Mouse (Mus musculus) urinary bladder, postnatal 36 days (tissue): ENCODE measurements around the gene Rex1bd.

Experiments
- DNase-seq, 2 experiments: peaks; one replicate each; pipeline ENCODE4 v3.0.0; 2022; ENCODE audit warnings: low spot score in 2 of 2, mixed read lengths in 1 of 2

The Rex1bd gene

DNA sequence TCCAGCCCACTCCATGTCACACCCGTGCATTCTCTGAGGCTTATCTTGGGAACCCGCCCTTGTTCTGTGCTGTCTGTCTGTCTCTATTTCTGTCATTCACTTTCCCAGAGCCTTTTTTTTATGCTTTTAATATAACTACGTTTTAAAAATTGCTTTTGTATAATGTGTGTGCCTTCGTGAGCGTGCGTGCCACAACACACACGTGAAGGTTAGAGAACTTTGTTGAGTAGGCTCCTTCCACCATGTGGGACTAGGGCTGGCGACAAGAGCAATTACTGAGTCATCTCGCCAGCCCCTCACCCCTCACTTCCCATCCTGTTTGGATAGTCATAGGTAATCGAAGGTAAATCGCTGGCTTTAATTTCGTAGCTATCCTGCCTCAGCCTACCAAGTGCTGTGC, 4.0 kb downstream of the Rex1bd start:
- DNase-seq = no peak

DNA sequence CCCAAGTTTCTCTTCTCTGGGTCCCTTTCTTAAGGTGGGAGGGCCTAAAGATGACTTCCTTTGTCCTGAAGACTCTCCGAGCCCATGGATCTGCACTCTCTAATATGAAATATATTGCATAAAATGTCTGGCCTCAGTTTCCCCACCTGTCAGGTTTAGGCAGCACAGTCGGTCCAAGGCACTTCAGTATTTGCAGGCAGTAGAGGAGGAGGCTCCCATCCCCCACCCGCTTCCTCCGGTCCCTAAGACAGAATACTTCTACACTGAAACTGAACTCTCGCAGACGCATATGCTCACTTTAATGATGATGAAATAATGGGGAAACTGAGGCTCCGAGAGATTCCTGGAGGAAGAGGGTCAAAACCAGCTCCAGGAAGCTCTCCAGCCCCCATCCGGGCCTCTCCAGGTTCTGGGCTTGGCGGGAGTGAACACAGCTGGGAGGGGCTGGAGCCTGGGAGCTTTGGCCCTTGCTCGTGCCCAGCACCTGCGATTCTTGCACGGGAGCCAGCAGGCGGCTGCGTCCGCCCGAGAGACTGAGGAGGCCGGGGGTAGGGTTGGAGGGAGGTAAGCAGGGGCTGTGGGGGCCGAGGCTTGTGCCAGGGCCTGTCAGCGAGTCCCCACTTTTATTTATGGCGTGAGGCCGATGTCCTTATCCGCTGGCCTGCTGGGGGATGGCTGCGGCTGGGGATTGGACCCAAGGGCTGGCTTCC, 4.6 kb downstream of the Rex1bd start:
- DNase-seq = no peak

DNA sequence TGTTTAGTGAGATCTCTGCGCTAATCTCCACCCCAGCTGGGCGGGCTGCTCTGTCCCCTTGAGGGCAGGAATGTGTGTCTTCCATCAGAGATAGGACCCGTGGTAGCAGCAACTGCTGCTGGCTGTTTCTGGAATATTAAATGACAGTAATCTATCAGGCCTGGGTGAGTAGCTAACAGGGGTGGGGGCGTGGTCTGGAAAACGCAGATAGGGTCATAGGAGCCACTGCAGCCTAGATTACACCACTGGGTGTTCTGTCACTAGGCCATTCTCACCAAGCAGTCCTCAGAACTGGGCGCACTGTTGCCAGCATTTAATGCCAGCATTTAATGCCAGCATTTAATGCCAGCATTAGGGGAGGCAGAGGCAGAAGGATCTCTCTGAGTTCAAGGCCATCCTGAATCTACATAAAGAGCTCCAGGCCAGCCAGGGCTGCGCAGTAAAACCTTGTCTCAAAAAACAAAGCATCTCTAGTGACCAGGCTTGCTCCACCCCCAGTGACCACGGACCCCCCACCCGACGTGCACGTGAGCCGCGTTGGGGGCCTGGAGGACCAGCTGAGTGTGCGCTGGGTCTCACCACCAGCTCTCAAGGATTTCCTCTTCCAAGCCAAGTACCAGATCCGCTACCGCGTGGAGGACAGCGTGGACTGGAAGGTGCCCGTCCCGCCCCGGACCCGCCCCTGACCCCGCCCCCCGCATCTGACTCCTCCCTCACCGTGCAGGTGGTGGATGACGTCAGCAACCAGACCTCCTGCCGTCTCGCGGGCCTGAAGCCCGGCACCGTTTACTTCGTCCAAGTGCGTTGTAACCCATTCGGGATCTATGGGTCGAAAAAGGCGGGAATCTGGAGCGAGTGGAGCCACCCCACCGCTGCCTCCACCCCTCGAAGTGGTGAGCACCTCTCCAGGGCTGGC, 5.9 kb downstream of the Rex1bd start:
- no peak for DNase-seq

DNA sequence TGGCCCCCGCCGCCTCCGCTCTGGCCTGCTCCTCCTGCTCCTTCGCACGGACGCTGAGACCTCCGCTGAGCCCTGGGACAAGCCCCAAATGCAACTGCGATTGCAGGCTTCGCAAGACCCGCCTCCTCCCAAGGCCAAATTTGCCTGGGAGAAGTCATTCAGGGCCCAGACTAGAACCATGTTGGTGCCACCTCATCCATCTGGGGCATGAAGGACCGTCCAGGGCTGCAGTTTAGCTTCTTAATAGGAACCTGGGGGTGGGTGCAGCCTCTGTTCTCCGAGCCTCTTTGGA, 10.8 kb downstream of the Rex1bd start:
- DNase-seq = no peak

DNA sequence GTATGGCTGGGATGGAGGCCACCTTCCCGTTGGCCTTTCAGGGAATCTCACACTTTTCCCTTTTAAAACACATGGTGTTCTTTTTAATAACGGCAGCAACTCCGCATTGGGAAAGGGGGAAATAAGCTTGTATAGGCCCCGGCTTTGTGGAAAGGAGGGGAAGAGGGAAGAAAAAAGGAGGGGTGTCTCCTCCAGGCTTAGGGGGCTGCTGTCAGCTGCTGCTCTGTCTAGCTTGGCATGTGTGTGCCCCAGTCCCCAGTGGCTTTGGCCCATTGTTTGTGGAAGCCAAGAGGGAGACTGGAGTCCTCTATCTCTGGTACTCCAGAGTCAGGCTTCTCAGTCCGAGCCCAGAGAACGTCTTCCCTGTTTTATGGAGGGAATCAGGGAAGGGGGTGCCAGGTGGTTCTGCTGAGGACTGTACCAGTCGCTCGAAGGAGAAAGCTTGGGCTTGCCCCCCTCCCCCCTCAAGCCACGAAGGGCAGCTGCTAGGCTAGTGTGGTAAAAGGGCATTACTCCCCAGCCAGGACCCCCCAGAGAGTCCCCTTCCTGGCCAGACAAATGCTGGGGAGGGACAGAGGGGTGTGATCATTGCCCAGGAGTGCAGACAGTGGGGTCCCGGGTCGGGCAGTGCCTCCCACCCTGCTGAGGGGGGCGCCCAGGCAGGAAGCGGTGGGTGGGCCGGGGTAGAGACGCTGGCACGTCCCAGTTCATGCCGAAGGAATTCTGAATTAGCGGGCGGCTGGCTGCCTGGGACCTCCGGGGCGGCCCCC, 11.4 kb downstream of the Rex1bd start:
- DNase-seq = no peak

DNA sequence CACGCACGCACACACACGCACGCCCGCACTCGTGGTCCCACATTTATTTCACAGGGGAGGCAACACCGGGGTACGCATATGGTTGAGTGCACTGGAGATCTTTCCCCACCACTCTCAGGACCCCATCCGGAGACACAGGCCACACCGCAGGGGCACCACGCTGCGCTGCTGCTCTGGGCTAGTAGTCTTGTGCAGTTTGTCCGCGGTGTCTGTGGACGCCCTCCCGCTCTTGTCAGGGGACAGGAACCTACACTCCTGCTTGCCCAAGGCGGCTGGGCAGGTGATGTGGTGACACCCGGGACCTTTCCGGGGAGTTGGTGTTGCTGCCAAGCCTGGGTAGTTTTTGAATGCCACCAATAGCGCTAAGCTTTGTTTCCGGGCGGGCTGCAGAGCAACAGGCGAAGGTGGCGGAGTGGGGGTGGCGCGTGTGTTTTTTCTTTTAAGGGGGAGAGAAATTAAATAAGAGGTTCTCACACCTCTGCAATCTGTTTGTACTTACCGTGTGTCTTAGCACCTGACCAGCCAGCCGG, 12.1 kb downstream of the Rex1bd start:
- DNase-seq = no peak

DNA sequence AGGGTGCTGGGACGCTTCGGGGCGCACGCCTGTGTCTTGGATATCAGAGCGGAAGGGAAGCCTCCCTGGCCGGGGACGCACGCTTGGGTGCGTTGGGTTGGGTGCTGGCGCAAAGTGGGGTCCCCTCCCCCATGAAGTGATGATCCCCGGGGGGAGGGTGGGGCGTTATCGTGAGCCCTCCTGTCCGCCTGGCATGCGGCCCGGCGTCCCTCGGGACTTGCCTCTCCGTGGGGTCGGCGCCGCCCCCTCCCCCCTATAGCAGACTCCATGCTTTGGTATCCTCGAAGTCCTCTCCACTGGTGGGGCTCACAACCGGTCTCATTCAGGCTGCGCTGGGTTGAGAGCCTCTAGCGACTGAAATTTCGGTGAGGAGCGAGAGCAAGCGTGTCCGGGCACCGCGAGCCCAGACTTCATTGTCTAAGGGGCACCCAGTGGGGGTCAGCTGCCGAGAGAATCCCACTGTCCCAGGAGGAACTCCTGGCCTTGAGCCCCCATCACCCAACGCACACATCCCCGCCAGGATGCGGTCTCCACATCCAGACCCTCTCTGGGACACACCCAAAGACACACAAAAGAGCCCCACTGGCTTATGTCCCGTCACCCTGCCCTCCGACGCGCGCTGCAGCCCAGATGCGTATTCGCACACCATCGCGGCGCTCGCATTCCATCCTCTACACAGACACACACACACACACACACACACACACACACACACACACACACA, 12.7 kb downstream of the Rex1bd start:
- no peak for DNase-seq

DNA sequence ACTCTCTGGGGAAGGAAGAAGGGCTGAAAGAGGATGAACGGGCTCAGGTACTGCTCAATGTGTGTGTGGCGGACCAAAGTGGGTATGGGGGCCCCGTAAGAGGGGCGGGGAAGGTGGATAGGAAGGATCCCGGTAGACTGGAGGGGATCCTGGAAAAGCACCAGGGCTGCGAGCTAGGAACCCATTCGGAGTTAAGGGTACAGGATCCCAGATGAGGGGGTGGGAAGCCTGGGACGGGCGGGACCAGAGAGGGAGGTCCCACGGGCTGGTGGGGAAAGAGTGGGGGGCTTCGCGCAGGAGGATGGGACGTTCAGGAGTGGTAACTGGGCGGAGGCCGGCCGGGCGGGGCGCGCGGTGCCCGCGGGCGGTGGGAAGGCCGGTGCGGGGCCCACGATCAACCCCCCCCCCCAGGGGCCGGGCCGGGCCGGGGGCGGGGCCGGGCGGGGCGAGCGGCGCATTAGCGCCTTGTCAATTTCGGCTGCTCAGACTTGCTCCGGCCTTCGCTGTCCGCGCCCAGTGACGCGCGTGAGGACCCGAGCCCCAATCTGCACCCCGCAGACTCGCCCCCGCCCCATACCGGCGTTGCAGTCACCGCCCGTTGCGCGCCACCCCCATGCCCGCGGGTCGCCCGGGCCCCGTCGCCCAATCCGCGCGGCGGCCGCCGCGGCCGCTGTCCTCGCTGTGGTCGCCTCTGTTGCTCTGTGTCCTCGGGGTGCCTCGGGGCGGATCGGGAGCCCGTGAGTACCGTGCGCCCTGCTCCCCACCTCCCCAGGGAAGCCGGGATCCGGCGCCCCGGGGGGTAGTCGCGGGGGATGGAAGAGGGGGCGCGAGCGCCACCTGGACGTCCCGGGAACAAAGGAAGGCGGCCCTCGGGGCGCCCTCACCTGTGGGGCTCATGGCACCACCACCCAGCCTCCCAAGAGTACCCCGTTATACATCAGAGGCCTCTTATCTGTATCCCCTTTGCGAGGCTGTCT, 13.6 kb downstream of the Rex1bd start, which contains the start of gene Crlf1:
TSS of gene Crlf1 (plus strand) at position 495 of the 977 bp plus-strand sequence.
- no peak for DNase-seq

DNA sequence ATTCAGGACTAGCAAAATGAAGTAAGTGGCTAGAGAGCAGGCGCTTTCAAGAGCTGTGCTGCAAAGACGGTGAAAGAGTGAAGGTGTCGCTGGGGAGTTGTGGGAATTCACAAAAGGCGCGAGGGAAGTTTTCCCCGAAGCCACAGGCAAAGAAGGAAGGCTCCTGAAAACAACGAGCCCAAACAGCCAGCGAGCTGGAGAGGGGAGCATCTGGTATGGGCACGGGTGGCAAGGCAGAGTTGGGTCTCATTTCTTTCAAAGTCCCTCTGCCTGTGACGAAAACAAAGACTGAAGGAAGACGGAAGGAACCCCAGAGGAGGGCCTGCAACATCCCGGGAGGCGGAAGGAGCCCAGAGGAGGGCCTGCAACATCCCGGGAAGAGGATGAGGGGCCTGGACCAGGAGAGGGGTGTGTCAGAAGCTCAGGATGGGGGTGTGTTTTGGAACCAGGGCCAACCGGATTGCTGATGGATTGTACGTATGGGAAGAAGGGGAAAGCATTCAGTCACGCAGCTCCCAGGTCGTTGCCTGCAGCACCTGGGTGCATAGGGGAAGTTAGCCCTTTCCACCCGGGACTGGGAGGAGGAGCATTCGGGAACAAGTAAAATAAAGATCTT, 15.6 kb downstream of the Rex1bd start:
- no peak for DNase-seq

DNA sequence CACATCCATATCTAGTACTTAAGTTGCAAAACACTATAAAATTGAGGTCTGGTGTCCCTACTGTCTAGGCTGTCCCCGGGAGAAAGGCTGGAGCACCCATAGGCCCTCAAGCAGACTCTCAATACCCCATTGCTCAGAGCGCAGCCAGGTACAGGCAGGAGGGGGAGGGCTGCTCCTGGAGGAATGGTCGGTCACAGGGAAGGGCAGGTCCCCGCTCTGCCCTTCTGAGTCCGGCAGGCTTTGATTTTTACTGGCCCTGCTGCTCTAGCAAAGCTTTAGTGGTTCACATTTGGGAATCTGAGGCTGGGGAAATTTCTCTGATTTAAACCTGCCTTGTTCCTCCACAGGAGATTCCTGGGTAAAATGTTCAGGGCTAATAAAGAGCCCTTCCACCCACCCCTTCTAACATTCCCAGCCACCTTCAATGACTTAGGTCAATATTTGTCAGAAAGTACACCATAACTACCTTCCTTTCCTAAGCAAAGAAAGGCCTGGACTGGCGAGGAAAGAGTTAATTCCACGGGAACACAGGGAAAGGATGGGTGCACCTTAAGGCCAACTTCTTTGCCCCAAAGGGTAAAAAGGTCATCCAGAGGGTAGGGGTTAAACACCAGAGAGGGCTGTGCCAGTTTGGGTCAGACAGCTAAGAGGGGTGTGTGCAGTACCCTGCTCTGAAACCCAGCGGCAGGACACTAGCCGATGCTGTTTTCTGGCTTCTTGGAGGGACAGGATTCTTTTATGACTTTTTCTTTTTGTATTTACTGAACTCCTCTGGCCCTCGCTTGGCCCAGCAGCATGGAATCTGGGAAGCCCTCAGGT, 16.3 kb downstream of the Rex1bd start:
- no peak for DNase-seq

DNA sequence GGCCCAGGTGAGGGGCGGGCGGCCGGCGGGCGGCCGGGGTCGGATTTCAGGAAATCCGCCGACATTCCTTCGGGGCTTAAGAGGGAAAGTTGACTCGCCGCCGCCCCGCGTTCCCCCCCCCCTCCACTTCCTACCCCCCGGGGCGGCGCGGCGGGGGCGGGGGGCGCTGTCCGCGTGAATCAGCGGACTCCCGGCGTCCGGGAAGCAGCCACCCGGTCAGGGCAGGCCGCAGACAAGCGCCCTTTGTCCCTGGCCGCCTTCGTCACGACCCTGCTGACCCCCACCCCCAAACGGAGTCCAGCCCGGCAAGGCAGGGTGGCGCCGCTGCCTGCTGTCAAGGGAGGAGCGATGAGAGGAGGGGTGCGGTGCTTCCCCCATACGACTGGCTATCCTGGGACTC, 17.0 kb downstream of the Rex1bd start:
- no peak for DNase-seq

DNA sequence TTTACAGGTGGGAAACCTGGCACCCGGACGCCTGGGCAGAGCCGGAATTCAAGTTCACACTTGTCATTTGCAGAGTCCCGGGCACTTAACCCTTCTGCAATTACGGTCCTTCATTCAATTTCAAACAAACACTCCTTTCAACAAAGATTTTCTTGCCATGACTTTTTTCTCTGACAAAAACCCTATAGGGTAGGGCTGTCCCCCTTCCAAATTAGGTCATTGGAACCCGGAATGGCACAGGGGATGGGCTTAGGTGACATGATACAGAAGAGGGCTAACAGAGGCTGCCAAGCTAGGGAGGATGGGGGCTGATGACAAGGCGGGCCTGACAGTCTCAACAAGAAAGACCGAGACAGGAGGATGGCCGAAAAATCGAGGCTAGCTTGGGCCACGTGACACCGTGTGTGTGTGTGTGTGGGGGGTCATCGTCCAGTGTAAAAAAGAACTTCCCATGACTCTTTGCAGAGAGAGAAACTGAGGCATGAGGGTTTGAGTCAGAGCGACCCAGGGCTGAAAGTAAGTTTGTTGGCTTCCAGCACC, 17.6 kb downstream of the Rex1bd start:
- no peak for DNase-seq

DNA sequence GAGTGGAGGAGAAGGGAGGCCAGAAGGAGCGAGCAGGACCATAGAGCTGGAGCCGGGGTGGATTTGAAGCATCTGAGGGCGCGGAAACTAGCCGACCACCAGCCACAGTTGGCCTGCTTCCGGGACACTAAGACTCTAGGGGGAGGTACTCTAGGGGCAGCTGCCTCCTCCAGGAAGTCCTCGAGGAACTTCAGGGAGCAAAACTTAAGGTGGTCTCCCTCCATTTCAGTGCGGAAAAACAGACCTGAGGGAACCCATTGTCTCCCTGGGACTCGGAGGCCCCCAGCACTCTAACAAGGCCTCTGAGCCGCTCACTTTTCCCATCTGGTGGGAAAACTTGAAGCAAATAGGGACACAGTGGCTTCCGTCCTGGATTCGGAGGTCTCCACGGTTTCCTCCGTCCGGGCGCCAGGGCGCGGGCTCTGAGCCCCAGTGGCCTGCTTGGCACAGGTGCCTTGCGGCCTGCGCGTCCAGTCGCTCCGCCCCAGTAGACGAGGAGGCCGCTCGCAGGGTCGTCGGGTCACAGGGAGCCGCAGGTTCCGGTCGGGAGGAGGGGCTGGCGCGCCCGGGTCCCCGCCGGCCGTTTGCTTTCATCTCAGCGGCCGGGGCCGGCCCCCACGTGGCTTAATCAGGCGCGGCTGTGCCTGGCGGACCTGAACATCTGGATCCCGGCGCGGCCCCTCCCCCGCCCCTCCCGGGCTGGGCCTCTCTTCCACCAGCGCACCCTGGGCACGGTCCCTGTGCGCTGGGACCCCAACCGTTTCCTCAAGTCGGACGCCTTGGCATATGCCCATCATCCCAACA, 18.4 kb downstream of the Rex1bd start:
- no peak for DNase-seq

DNA sequence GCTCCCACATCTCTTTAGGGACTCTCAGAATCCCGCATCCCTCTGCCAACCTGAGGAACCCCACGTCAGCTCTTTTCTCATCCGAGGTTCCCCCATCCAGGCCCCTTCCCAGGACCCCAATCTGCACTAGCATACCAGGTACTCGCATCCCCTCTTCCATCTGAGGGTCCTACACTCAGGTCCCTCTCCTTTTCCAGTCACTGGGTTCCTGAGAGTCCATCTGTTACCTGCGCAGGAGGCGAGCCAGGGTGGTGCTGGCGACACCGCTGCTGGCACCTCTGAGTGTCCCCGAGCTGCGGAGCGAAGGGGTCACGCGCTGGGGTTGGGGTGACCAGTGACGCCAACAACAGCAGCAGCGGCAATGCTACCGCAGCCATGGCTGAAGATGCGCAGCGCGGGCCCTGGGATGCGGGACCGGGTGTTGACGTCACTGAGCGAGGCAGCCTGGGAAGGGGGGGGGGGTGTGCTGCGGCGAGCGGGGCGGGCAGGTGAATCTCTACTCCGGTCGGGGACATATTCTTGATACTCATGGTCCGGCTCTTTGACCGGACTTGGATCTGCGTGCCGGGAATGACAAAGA, 19.5 kb downstream of the Rex1bd start, which contains the start of gene Tmem59l:
TSS of gene Tmem59l (minus strand) at position 418 of the 580 bp plus-strand sequence.
- no peak for DNase-seq

DNA sequence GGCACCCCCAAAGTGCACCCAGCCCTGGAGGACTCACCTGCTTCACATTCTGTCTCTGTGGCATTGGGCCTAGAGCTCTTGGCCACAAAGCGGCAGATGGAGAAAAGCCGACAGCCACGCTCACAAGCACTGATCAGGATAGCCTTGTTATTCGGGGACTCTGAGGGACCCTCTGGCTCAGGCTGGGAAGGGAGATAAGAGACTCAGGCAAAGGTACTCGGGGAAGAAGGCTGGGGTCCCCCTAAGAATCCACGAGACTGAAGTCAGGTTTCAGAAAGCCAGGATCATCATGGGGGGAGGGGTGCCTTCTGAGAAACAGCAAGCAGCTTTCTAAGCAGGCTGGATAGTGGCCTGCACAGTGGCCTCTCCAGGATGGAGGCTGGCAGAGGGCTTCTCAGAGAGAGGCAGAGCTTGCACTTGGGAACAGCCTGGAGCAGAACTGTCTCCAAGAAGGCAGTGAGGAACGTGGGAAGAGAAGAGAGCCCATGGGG, 20.3 kb downstream of the Rex1bd start:
- DNase-seq = no peak

DNA sequence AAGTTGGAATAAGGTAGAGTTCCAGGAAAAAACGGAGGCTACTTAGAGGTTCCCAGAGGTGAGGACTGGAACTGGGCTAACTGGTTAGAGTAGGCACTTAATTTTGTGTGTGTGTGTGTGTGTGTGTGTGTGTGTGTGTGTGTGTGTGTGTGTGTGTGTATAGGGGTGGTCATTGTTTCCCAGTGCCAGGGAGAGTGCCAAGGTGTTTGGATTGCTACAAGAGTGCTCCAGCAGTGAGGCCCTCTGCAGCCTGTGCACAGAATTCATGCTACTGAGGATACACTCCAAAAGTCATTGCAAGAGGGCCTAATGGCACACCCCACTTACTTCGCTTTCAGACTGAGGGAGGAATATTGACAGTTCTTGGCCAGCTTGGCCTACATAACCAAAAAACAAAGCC, 23.6 kb downstream of the Rex1bd start:
- no peak for DNase-seq

DNA sequence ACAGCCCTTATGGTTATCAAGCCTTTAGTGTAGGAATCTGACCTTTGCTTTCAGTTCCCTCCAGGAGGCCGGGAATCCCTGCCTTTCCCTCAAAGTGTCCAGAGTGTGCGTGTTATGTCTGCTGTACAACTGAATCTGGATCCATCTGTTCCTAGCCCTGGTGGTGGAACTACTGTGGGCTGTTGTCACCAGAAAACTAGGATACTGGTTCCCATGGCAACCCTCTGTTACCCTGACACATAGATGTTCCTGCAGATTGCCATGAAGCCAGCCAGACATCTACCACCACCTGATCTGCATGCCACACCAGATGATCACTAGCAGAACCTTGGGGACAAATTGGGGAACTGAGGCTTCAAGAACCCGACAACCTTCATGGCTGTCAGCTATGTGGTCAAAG, 24.6 kb downstream of the Rex1bd start:
- DNase-seq = no peak
